Mouse (Mus musculus): ENCODE measurements around the gene Slc27a2. TPM values are rescaled to one million over a fixed set of nuclear protein-coding genes. Genes with fewer than 3 reads are reported as not detected.
"Not testable (repeated sequence)": the region's sequence is repeated elsewhere in the genome, so short reads cannot be mapped to it uniquely, and the experiment has no call there.

The Slc27a2 gene
- polyA plus RNA-seq, 1 experiment from 2014 or later = 0.58 TPM

DNA sequence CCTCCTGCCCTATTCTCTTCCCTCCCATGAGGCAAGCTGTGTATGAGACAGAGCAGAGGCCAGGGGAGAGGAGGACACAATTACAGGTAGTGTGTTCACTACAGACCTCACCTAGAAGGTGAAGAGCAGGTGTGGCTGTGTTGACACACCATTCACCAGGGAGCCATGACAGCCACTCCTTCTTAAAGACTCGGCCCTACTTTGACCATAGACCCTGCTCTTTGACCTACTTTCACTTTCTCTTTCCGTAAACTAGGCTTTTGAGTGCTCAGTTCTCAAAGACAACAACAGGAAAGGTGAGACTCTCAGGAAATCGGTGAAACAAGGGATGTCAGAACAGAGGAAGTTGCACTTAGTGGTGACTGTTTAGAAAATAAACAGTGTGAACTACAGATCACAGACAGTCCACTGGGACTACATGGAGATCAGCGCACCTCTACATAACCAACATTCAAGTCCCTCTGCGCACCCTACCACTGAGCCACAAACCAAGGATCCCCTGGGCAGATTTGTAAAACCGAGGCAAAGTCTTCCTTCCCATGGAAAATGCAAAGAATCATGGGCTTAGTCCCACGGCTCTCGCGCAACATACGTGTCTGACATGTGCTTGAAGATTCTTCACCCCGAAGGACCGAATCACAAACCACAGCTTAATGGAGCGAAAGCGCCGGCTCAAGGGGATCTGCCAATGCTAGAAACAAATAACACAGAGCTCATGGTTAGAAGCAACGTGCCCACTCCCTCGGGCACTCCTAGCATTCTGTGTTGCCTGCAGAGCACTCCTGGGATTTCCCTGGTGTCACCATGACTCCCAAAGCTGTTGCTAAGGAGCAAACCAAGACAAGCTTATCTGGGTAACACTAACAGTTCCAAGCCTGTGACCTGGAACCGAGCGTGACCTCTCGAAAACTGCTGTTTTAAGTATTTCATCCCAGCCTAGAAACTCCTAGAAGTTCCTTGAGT is 45.4 kb downstream of the Slc27a2 start:
- Histone ChIP-seq H3K27me3 (ENCODE audit: insufficient read depth, poor library complexity, severe bottlenecking) (no peaks in the 10 kb centered on the region), H3K4me3 (no peak overlapping the region), H3K36me3 (no peaks in the 10 kb centered on the region), H3K9me3 (no peaks in the 10 kb centered on the region), H3K27ac (no peak overlapping the region), H3K4me1 (replicated peaks) (peaks cover 4% of the 10 kb centered on the region; the same call in 1 of the 2 replicates)
- WGBS = 82% methylated on average over 20 of the region's 20 CpGs
- no peak for DNase-seq (ENCODE audit: low spot score)

DNA sequence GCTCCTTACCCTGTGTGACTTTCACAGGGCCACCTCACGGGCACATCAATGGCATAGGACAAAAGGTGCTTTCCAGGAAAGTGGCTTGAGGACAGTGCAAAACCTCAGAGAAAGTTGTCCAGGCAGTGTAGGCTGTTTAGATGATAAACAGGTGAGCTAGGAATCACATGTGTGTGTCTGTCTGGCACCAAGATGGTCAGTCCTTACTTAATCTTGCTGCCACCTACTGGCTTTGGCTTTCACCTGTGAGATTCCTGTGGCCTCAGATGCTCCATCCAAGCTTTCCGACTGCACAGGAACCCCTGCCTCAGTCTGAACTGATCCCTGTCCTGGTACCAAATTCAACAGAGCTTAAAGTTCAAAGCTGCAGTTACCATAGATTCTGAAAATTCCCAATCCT is 46.2 kb downstream of the Slc27a2 start:
- no peak for DNase-seq (ENCODE audit: low spot score)
- 47% methylated on average over 2 of the region's 2 CpGs for WGBS
- no peak overlapping the region for H3K27ac ChIP-seq
- H3K27me3 ChIP-seq (ENCODE audit: insufficient read depth, poor library complexity, severe bottlenecking) = no peaks in the 10 kb centered on the region
- H3K4me1 ChIP-seq (replicated peaks) = peaks cover 4% of the 10 kb centered on the region; the same call in 1 of the 2 replicates
- H3K4me3 ChIP-seq = no peak overlapping the region
- H3K9me3 ChIP-seq = no peaks in the 10 kb centered on the region
- no peaks in the 10 kb centered on the region for H3K36me3 ChIP-seq

DNA sequence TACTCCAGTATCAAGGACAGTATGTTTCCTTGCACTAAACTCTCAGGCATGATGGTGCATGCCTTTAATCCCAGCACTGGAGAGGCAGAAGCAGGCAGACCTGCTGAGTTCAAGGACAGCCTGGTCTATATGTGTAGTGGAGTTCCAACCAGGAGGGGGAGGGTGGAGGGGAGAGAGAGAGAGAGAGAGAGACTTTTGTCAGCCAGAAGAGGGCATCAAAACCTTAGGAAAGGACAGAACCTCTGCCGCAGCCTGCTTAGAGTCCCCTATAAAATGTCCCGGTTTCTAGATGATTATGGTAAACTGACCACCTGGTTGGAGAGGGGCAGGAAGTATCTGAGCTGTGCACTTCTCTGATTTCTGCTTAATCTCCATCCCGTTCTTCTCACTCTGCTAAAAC is 46.8 kb downstream of the Slc27a2 start:
- 14% methylated on average over 3 of the region's 3 CpGs for WGBS
- H3K27me3 ChIP-seq (ENCODE audit: insufficient read depth, poor library complexity, severe bottlenecking) = no peaks in the 10 kb centered on the region
- H3K36me3 ChIP-seq = no peaks in the 10 kb centered on the region
- peak; percentile 12 for DNase-seq (ENCODE audit: low spot score)
- H3K4me3 ChIP-seq = no peak overlapping the region
- peaks cover 3% of the 10 kb centered on the region; the same call in 1 of the 2 replicates for H3K4me1 ChIP-seq (replicated peaks)
- no peak overlapping the region for H3K27ac ChIP-seq
- H3K9me3 ChIP-seq = no peaks in the 10 kb centered on the region

DNA sequence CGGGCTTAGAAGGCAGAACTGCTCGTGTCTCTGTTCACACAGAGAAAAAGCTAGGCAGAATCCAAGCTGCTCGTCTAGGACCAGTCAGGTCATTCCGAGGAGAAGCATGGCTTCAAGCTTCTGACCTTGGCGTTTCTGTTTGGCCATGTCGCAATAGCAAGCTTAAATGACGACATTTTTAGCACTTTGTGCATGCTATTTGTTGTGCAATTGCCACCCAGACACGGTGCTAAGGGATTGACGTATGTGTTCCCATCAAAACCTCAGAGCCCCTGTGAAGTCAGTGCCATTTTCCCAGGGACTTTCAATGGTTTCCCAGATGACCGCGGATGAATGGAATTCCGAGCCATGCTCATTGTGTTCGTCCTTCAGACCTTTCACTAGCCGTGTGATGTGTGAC is 48.3 kb downstream of the Slc27a2 start:
- H3K9me3 ChIP-seq = no peaks in the 10 kb centered on the region
- DNase-seq (ENCODE audit: low spot score) = no peak
- H3K27ac ChIP-seq = no peak overlapping the region
- 80% methylated on average over 14 of the region's 14 CpGs for WGBS
- no peaks in the 10 kb centered on the region for H3K36me3 ChIP-seq
- H3K4me1 ChIP-seq (replicated peaks) = no peaks in the 10 kb centered on the region; the same call in 1 of the 2 replicates
- no peak overlapping the region for H3K4me3 ChIP-seq
- H3K27me3 ChIP-seq (ENCODE audit: insufficient read depth, poor library complexity, severe bottlenecking) = no peaks in the 10 kb centered on the region

DNA sequence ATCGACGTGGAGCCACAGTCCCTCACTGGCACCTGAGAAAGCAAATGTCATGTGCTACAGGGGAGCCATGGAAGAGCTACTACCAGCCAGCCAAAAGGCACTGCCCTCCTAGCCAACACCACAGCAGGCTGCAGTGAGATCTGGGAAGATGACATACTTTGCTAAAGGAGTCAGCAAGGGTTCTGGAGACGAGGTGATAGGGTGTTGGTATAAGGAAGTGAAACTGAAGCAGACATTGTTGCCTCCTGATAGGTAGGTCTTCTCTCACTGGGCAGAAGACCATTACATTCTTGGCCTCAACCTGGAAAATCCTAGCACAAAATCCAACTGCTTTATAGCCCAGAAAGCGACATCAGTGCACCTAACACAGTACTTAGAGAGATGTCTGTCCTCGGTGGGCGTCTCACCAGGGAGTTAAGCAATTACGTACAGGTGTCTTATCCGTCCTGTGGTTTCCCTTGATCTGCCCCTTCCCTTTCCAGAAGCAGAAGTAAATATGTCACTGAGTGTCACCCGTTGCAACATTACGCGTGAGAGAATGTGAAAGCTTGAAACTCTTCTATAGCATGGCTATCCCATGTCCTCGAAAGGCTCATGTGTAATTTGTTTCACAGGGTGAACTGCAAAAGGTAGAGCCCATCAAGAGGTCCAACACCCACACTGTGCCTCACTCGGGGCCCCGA is 49.9 kb downstream of the Slc27a2 start:
- H3K27ac ChIP-seq = no peak overlapping the region
- no peaks in the 10 kb centered on the region for H3K36me3 ChIP-seq
- H3K4me3 ChIP-seq = no peak overlapping the region
- no peaks in the 10 kb centered on the region for H3K27me3 ChIP-seq (ENCODE audit: insufficient read depth, poor library complexity, severe bottlenecking)
- 87% methylated on average over 14 of the region's 14 CpGs for WGBS
- no peak for DNase-seq (ENCODE audit: low spot score)
- no peaks in the 10 kb centered on the region; the same call in 1 of the 2 replicates for H3K4me1 ChIP-seq (replicated peaks)
- no peaks in the 10 kb centered on the region for H3K9me3 ChIP-seq

DNA sequence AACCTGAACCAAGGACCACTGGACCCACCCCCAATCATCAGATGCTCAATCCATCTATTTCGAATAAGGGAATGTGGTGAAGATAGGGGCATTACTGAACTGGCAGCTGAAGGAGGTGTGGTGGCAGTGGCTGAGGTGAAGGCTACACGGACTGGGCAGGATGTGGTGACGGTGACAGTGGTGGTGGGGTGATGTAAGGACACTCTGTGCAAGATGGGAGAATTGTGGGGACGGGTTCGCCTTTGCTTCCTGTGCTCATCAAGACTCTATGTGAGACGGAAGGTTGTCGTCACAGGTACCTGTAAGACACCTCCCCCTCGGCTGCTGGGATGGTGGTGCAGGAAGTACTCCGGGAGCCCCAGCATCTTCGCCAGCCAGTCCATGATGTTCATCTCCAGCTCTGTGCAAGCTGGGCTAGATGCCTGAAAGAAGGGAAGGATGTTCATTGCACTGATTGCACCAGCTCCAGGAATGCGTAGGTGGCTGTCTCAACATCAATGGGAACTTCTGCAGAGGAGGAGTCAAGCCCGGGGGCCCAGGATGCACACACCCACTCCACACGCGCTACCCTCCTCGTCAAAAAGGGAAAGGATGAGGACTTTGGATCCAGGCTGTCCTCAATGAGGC is 54.0 kb downstream of the Slc27a2 start:
- H3K4me1 ChIP-seq (replicated peaks) = no peaks in the 10 kb centered on the region
- no peak for DNase-seq (ENCODE audit: low spot score)
- H3K4me3 ChIP-seq = no peak overlapping the region
- 87% methylated on average over 15 of the region's 15 CpGs for WGBS
- H3K27me3 ChIP-seq (ENCODE audit: insufficient read depth, poor library complexity, severe bottlenecking) = no peaks in the 10 kb centered on the region
- no peaks in the 10 kb centered on the region for H3K36me3 ChIP-seq
- H3K9me3 ChIP-seq = no peaks in the 10 kb centered on the region
- H3K27ac ChIP-seq = no peak overlapping the region

DNA sequence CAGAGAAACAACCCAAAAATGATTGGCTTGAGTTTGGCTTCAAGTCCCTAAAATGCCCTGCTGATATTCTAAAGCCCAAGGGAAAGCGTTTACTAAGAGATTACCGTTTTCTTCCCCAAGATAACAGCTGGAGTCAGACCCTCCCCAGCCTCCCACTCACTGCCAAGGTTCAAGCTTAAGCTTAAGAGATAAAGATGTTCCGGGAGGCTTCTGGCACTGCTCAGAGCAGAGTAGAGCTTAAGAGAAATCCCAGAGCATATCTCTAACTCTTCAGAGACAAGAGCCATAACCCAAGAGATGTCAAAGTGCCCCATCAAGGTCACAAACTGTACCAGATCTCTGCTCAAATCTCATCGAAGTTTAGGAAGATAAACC is 54.5 kb downstream of the Slc27a2 start:
- Histone ChIP-seq H3K27ac (no peak overlapping the region), H3K36me3 (no peaks in the 10 kb centered on the region), H3K9me3 (no peaks in the 10 kb centered on the region), H3K4me1 (replicated peaks) (no peaks in the 10 kb centered on the region), H3K27me3 (ENCODE audit: insufficient read depth, poor library complexity, severe bottlenecking) (no peaks in the 10 kb centered on the region), H3K4me3 (no peak overlapping the region)
- no peak for DNase-seq (ENCODE audit: low spot score)
- WGBS = 78% methylated on average over 4 of the region's 4 CpGs

DNA sequence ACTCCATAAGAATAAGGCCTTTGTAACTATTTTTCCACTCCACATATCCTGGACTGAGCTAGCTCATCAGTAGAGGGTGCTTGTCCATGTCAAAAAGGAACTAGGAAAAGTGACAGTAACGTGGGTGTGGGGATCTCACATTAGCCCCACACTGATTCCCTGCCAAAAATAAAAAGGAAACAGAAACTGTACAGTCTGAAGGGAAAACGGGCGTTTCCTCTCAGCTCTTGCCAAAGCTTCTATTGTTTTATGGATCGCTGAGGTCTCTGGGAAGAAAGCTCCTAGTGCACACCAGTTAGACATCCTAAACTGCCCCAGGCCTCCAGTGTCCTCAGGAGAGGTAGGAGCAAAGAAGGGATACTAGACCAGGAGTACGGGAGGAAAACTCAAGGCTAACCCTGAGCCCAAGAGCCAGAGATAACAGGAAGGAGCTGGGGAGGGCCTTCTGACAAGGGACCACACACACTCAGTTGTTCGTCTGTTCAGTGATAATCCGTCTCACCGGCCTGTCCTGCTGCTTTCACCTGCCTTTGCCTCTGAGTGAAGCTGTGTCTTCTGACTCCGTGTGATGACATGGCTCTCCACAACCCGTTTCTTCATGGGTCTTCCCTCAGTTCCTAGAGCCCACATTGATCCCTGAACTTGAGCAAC is 55.5 kb downstream of the Slc27a2 start:
- Histone ChIP-seq H3K27ac (no peak overlapping the region), H3K9me3 (no peaks in the 10 kb centered on the region), H3K4me3 (no peak overlapping the region), H3K27me3 (ENCODE audit: insufficient read depth, poor library complexity, severe bottlenecking) (no peaks in the 10 kb centered on the region), H3K4me1 (replicated peaks) (no peaks in the 10 kb centered on the region), H3K36me3 (no peaks in the 10 kb centered on the region)
- DNase-seq (ENCODE audit: low spot score) = no peak
- WGBS = 84% methylated on average over 10 of the region's 10 CpGs

DNA sequence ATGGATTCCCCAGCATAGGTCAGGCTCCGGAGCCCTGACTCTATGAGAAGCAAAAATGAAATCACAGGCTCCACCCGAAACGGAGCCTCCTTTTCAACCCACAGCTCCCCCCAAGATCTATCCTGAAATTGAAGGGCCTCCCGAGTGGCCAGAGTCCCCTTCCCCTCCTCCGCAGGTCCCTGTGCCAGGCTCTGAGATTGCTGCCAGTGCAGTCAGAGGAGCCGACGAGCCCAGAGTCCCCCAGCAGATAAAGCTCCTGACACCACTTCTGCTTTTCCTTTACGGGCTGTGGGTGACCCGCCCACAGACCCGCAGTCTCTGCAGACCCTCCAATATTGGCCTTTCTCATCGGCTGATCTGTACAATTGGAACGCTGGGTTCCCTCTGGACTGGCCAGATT is 57.4 kb downstream of the Slc27a2 start:
- not testable (repeated sequence) for DNase-seq (ENCODE audit: low spot score); H3K4me1 ChIP-seq (replicated peaks); H3K36me3 ChIP-seq; H3K9me3 ChIP-seq; H3K27ac ChIP-seq; H3K4me3 ChIP-seq; H3K27me3 ChIP-seq (ENCODE audit: insufficient read depth, poor library complexity, severe bottlenecking)
- 78% methylated on average over 12 of the region's 12 CpGs for WGBS

DNA sequence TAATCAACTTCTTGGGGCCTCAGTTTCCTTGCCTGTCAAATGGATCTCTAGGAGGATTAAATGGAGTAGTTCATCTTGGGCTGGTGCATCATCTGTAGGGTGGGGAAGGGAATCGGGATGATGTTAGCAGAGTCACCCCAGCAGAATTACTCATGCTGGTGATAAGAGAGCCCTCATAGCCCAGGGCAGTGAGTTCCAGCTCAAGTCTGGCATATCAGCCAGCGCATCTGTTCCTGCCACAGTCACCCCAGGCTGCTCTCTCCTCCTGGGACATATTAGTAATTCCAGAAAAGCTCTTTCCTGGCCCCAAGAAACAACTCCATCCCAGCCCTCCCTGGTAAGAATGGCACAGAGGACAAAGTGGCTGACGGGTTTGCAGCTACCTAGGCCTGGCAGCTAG is 63.1 kb downstream of the Slc27a2 start:
- no peak overlapping the region for H3K27ac ChIP-seq
- 92% methylated on average over 3 of the region's 3 CpGs for WGBS

DNA sequence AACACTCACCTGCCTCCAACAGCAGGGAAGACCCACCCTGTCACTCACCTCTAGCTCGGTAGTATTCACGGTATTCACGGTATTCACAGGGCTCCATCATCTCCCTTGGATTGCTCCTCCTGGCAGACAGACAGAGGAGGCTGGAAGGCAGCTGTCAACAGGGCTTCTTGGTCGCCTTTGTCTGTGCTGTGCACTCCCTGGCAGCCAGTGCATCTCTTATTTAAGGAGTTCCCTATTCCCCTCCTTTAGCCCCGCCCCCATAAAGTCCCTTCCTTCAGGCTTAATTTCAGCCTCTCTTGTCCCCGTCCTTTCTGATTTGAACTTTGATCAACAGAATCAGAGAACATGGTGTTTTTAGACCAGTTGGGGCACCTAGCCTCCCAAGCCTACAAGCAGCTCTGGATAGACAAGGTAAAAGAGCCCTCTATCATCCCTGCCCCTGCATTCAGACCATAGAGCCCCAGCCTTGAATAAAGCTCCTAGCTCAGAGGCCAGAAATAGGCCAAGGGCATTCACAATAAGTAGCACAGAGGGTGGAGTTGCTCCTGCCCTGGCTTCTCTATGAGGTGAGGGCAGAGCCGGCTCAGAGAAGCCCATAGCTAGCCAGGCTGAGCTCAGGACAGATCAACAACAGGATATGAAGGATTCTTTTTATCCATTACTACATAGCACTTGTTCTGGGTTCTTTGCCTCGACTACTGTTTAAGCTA is 66.4 kb downstream of the Slc27a2 start:
- Histone ChIP-seq H3K36me3 (no peaks in the 10 kb centered on the region), H3K9me3 (no peaks in the 10 kb centered on the region)
- DNase-seq (ENCODE audit: low spot score) = peak; percentile 14

More for the DNA sequence above, 63.1 kb downstream of the Slc27a2 start:
- H3K4me1 ChIP-seq (replicated peaks) = peaks cover 12% of the 10 kb centered on the region
- no peak for DNase-seq (ENCODE audit: low spot score)
- no peaks in the 10 kb centered on the region for H3K27me3 ChIP-seq (ENCODE audit: insufficient read depth, poor library complexity, severe bottlenecking)
- no peak overlapping the region for H3K4me3 ChIP-seq
- H3K9me3 ChIP-seq = no peaks in the 10 kb centered on the region
- no peaks in the 10 kb centered on the region for H3K36me3 ChIP-seq

DNA sequence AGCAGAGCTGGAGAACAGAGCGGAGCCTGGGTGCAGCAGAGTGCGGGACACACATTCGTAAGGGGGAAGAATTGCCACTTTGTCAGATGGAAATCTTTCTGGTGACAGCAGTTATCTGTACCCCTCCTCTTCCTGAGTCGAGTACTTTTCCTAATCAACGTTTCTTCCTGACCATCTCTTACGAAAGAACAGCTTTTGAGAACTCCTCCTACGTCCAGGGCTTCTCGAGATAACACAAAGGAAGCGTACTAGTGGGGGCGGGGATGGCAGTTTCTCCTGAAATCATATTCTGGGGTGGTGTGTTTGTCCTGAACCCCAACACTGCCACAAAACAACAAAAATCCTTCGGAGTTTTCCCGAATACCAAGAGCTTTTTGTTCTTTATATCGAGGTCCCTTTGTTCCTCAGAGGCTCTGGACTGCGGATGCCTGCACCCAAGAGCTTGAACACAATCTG is 67.1 kb downstream of the Slc27a2 start, which contains the start of gene Hdc:
TSS of gene Hdc (minus strand) at position 51 of the 456 bp plus-strand sequence.
- H3K36me3 ChIP-seq = no peaks in the 10 kb centered on the region
- H3K4me3 ChIP-seq = no peak within 1 kb of the TSS
- peaks cover 18% of the 10 kb centered on the region for H3K4me1 ChIP-seq (replicated peaks)
- peak within 1 kb of the TSS; percentile 40; the same call in 1 of the 2 replicates for H3K27ac ChIP-seq
- H3K27me3 ChIP-seq (ENCODE audit: insufficient read depth, poor library complexity, severe bottlenecking) = no peaks in the 10 kb centered on the region
- DNase-seq (ENCODE audit: low spot score) = no peak
- 71% methylated on average over 14 of the region's 14 CpGs for WGBS
- H3K9me3 ChIP-seq = no peaks in the 10 kb centered on the region

More for the DNA sequence above, 66.4 kb downstream of the Slc27a2 start:
- H3K4me1 ChIP-seq (replicated peaks) = peaks cover 14% of the 10 kb centered on the region
- no peak overlapping the region for H3K4me3 ChIP-seq
- WGBS = 22% methylated on average over 8 of the region's 8 CpGs
- H3K27me3 ChIP-seq (ENCODE audit: insufficient read depth, poor library complexity, severe bottlenecking) = no peaks in the 10 kb centered on the region
- H3K27ac ChIP-seq = peak overlapping the region; percentile 40; the same call in 1 of the 2 replicates
